Mouse (Mus musculus) cerebellum, postnatal 4 days (tissue): ENCODE data around the gene Gm11639.

ENCODE experiments used
- DNase-seq, 2 experiments: peaks; one replicate each; pipeline ENCODE4 v3.0.0; 2022; ENCODE audit warnings: low spot score in 2 of 2, mixed read lengths in 1 of 2

Gm11639 gene

DNA sequence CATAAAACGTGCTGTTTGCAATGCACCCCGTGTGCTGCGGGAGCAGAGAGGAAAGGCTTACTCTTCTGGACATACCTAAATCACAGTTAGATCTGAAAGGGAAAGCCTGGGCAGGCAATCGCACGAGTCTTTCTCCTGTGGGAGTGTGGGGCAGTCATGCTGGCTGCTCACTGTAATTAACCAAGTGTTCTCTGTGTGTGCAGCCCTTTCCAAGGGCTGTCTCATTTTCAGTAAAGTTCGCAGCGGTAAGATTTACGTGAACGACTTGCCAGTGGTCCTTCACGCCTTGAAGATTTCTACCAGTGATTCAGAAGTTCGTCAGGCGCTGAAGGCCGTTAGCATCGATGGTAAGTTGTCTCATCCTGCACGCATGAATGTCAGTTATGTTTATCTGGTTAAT lies 18.6 kb downstream of the Gm11639 start:
- no peak for DNase-seq

DNA sequence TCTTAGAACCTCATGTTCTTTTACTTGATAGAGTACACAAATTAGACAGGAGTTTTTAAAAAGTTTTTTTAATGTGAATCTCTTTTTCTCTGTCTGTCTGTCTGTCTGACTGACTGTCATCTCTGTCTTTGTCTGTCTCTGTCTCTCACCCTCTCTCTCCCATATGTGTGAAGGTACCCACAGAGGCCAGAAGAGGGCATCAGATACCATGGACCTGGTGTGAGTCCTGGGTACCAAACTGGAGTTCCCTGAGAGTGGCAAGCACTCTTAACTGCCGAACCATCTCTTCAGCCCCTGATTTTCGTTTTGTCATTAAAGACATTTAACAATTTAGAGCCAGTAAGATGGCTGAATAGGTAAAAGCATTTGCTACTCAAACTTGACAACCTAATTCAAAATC lies 21.6 kb downstream of the Gm11639 start:
- DNase-seq: no peak

- DNase-seq: no peak
Observed at GRCm38 (mm10) chr11:104744995-104745568, 59.6 kb downstream of the Gm11639 start.

DNA sequence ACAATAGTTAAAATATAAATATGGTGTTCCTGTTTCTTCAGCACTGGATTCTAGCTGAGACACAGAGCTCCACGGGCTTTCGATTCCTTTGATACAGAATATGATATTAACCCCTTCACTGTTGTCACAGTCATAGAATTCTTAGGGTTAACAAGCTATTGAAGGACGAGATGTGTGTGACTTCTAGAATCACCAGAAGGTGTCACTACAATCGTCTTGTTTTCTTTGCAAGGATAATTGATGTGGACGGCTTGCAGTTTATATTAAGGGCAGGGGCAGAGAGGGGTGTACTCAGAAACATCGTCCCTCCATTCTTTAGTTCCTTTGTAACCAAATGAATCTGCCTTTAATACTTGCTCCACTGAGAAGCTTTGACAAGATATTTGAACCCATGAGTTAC lies 80.3 kb downstream of the Gm11639 start:
- DNase-seq: no peak

GRCm38 (mm10) chr11:104767068-104767467 lies 81.6 kb downstream of the Gm11639 start:
- no peak for DNase-seq

GRCm38 (mm10) chr11:104768072-104768471 lies 82.6 kb downstream of the Gm11639 start:
- DNase-seq: peak in 1 of 2 experiments; percentile 30

- peak in 1 of 2 experiments; percentile 15 for DNase-seq
Observed at GRCm38 (mm10) chr11:104778796-104779195, 93.3 kb downstream of the Gm11639 start.

GRCm38 (mm10) chr11:104944723-104945122 lies 259.2 kb downstream of the Gm11639 start:
- no peak for DNase-seq

DNA sequence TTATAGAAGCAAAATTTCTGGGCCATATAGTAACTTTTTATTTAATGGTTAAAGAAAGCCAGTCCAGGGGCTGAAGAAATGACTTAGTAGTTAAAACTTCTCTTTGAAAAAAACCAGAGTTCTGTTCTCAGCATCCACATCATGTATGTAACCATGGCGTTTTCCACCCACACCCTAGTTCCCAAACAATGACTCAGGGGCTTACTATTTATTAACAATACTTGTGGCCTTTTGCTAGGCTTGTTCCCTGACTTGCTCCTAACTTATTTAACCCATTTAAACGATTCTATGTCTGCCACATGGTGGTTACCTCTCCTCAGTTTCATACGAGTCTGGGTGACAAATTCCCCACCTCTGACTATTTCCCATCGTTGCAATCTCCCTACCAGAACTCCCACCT lies 266.8 kb downstream of the Gm11639 start:
- no peak for DNase-seq

GRCm38 (mm10) chr11:104967862-104968261 lies 282.4 kb downstream of the Gm11639 start:
- no peak for DNase-seq

GRCm38 (mm10) chr11:104968388-104968787 lies 282.9 kb downstream of the Gm11639 start:
- DNase-seq: no peak

DNA sequence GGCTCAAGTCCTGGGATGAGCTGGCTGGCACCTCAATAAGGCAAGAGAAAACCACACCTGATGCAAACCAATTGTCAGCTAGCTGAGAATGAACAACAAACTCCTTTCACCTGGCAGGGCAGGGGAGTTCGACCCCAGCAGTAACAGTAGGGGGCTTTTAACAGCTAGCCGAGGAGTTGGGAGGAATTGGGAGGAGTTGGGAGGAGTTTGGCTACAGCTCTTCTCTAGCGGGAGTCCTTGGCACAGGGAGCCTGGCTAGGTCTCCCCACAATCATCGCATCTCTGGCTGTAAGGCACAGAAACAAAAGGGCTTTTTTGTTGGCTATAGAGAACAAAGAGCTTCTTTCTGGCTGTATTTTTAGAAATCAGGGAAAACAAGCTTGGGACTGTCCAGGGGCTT lies 285.8 kb downstream of the Gm11639 start:
- DNase-seq: no peak

DNA sequence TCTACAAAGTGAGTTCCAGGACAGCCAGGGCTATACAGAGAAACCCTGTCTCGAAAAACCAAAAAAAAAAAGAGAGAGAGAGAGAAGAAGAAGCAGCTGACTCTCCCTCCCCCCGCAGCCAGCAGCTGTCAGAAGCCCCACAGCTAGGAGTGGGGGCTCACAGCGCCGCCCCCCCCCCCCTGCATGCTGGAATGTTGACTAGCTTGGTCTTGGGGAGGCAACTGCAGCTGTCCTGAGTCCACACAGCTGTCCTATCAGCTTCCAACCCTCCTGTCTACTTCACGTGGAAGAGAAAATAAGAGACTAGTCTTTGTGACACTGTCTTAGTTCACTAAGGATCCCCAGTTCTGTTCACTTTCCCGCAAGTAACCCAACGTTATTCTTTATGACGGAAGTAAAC lies 287.0 kb downstream of the Gm11639 start:
- no peak for DNase-seq

DNA sequence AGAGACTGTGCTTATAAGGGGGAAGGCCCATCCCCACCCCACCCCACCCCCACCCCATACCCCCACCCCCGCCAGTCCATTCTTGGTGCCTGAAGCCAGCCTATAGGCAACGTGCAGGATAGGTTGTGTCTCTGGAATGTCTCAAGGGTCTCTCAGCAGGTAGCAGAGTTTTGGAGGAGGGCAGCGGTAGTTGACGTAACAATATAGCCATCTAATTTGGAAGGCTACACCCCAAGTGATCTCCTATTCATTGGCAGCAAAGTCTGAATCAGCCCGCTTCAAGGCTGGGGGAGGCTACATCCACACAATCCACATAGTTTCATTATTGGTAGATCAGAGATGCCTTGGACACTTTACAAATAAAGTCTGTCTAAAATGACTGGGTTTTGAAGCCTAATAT lies 292.5 kb downstream of the Gm11639 start:
- DNase-seq: no peak

DNA sequence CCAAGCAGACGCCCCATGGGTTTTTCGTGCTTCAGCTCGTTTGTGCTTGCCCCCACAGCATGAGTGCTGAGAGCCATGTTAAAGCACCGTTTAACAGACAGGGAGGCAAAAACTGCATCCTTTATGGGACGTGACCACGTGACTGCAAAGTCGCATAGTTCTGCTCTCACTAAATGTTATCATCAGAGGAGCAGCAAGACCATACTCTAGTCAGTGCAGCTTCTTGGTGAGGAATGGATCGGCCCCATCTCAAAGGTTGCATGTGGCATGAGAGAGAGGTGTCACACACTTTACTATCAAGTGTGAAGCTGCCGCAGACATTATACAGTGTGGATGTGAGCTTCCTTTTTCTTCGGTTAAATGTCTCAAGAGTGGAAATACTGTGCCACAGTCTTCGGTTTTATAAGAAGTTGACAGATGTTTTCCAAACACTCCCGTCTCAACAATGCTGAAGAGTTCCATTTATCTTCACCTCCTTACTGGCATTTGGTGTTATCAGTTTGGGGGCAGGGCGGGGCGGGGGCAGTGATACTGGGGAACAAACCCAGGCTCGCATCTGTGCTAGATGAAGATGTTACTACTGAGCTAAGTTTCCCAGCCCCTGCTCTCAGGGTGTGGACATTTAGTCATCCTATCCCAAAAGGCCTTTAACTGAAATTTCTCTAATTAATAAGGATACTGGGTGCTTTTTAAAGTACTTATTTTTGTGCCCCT lies 296.0 kb downstream of the Gm11639 start:
- DNase-seq: no peak

- DNase-seq: no peak
Observed at GRCm38 (mm10) chr11:105009232-105009631, 323.7 kb downstream of the Gm11639 start.

- no peak for DNase-seq
Observed at GRCm38 (mm10) chr11:105021071-105021470, 335.6 kb downstream of the Gm11639 start.

GRCm38 (mm10) chr11:105028744-105029348 lies 343.3 kb downstream of the Gm11639 start:
- no peak for DNase-seq

DNA sequence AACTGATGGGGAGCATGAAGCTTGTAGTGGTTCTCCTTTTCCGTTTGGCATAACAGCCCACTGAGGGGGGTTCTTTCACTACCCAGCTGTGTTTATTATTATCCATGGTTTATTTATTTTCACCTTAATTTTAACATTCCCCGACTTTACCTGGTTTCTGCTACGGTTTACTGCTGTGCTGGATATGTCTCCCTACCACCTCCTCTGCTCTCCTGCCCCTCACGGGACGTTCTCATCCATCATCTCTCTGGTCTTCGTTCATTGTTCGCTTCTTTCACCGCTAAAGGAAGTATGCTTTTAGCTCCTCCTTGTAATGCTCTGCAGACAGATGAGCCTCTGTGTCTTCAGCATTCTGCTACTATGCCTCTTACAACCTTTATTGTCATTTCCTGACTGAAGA lies 344.0 kb downstream of the Gm11639 start:
- no peak for DNase-seq

DNA sequence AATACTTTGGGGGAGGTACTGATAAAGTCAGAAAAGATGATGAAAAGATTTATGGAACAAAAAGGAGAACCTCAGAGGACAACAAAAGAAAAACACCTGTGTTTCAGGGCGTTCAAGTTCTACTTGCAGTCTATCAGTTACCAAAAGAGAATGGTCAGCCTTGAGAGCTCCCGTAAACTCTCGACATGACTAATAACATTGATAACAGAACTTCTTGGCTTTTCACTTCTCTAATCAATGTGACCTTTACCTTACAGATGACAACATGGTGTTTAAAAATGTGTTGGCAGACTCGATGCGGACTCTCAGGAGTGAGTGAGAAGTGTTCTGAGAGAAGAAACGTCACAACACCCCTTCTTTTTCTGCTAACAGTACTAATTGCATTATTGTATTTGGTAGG lies 344.7 kb downstream of the Gm11639 start:
- DNase-seq: no peak

- DNase-seq: no peak
Observed at GRCm38 (mm10) chr11:105031103-105031502, 345.6 kb downstream of the Gm11639 start.

DNA sequence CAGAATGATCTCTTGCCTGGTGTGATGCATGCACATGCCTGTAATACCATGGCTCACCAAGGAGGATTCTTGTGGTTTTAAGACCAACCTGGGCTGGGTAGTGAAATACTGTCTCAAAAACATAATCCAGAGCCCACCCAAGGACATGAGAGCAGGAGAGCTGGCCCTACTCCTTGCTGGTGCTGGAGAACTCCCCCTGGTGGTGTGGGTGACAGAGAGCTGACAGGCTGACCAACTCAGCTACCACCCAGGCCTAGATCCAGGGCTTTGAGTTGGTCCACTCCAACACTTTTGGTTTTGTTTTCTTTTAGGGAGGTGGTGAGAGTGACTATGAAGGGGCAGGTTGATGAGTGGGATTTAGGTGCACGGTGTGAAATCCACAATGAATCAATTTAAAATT lies 349.6 kb downstream of the Gm11639 start:
- no peak for DNase-seq

DNA sequence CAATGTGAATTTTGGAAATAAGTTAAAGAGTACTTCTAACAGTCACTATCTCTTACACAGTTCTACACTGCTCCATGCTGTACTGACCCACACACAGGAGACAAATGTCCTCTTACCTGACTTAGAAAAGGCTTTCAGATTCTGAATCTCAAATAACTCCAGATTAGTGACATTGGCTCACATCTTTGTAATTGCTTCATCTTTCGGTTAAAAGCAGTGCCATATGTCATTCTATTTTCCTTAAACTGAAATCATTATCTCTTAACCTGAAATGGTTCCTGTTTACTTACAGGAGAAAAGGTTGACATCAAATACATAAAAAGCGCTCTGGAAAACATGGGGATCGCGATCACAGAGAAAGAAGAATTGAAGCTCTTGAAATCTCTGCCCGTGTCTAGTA lies 377.8 kb downstream of the Gm11639 start, which contains the start of gene Efcab3:
Gene Efcab3, plus strand, starts transcription at position 301 of the 400 bp plus-strand sequence.
- DNase-seq: no peak
